Mouse (Mus musculus): ENCODE measurements around the gene Sde2. TPM values are rescaled to one million over a fixed set of nuclear protein-coding genes. Genes with fewer than 3 reads are reported as not detected.

Gene Sde2
- polyA plus RNA-seq, 3 experiments from 2014 or later = 33.8 to 42.9 (median 37.5) TPM

Other genes starting within 250 kb of the Sde2 start
- gene Lin9, start 210.0 kb upstream of the Sde2 start, polyA plus RNA-seq (2017; shearing (Covaris generic)) = 10 to 100 TPM; 15.2 to 21.7 (median 17.3) TPM
- under 1 TPM in 2 of 3 experiments, not detected in 1; 0.15 to 0.20 TPM for gene Mixl1, start 154.1 kb upstream of the Sde2 start, polyA plus RNA-seq (2017; shearing (Covaris generic))
- 10 to 100 TPM; 10.9 to 14.4 (median 14.0) TPM for gene Acbd3, start 125.1 kb upstream of the Sde2 start, polyA plus RNA-seq (2017; shearing (Covaris generic))
- 100 to 1,000 TPM; 553 to 843 (median 762) TPM for gene H3f3a, start 37.2 kb upstream of the Sde2 start, polyA plus RNA-seq (2017; shearing (Covaris generic))
- not detected for gene Lefty2, start 42.0 kb downstream of the Sde2 start, polyA plus RNA-seq (2017; shearing (Covaris generic))
- gene Pycr2, start 53.2 kb downstream of the Sde2 start, polyA plus RNA-seq (2017; shearing (Covaris generic)) = 10 to 100 TPM; 39.9 to 46.0 (median 44.5) TPM
- not detected for gene Lefty1, start 83.9 kb downstream of the Sde2 start, polyA plus RNA-seq (2017; shearing (Covaris generic))
- 10 to 100 TPM; 12.8 to 18.6 (median 14.0) TPM for gene Tmem63a, start 91.2 kb downstream of the Sde2 start, polyA plus RNA-seq (2017; shearing (Covaris generic))
- gene Ephx1, start 169.8 kb downstream of the Sde2 start, polyA plus RNA-seq (2017; shearing (Covaris generic)) = 100 to 1,000 TPM in 2 of 3 experiments, 10 to 100 TPM in 1; 40.9 to 267 (median 215) TPM
- not detected for gene 9130409I23Rik, start 200.1 kb downstream of the Sde2 start, polyA plus RNA-seq (2017; shearing (Covaris generic))

All from inflammation-experienced regulatory T-cells, adult 6 months (primary cell).